Mouse (Mus musculus) heart, adult 2 months (tissue): ENCODE results near the gene Cisd1. TPM values are rescaled to one million over a fixed set of nuclear protein-coding genes. Genes with fewer than 3 reads are reported as not detected.

Experiments
- DNase-seq, 2 experiments: peaks; one replicate each; pipeline ENCODE4 v3.0.0; 2021
- H3K27ac ChIP-seq: fragments of 200-600 bp; 2 replicates; pipeline ENCODE4 v1.8.1; 2022
- H3K27me3 ChIP-seq: fragments of 200-500 bp; 2 replicates; pipeline ENCODE4 v1.6.1; 2012; ENCODE audit warnings: mild to moderate bottlenecking, low read length, inconsistent platforms, mixed read lengths; ENCODE audit not compliant: control insufficient read depth, insufficient read depth
- H3K36me3 ChIP-seq: fragments of 200-500 bp; 2 replicates; pipeline ENCODE4 v1.6.1; 2012; ENCODE audit warnings: low read length, inconsistent platforms; ENCODE audit not compliant: control insufficient read depth, insufficient read depth
- H3K4me1 ChIP-seq: fragments of 200-500 bp; 2 replicates; pipeline ENCODE4 v1.6.1; 2011; ENCODE audit warnings: low read length; ENCODE audit not compliant: control insufficient read depth, insufficient read depth
- H3K4me3 ChIP-seq: fragments of 200-600 bp; 2 replicates; pipeline ENCODE4 v1.8.1; 2022
- H3K79me2 ChIP-seq: fragments of 200-500 bp; replicated peaks from 2 replicates; pipeline ENCODE4 v1.6.1; 2012; ENCODE audit warnings: mild to moderate bottlenecking, inconsistent platforms, low read length, moderate library complexity, mixed read lengths; ENCODE audit not compliant: control insufficient read depth, insufficient read depth
- H3K9ac ChIP-seq: fragments of 200-500 bp; 2 replicates; pipeline ENCODE4 v1.6.1; 2012; ENCODE audit warnings: low read depth, mild to moderate bottlenecking, control low read depth, inconsistent platforms, low read length, mixed read lengths
- CTCF ChIP-seq: fragments of 200-600 bp; IDR thresholded peaks from 2 replicates; pipeline ENCODE4 v1.8.1; 2022; ENCODE audit warnings: antibody characterized with exemption, mild to moderate bottlenecking, moderate library complexity
- EP300 ChIP-seq: fragments of 200-500 bp; IDR thresholded peaks from 2 replicates; pipeline ENCODE4 v1.6.1; 2011; ENCODE audit warnings: low read depth, low read length, control low read depth; ENCODE audit not compliant: insufficient read depth
- POLR2A ChIP-seq: fragments of 200-500 bp; IDR thresholded peaks from 2 replicates; pipeline ENCODE4 v1.6.1; 2011; ENCODE audit warnings: mild to moderate bottlenecking, low read depth, low read length, control low read depth; ENCODE audit not compliant: insufficient read depth
- WGBS: fragments of 180-500 bp; shearing (Covaris S2); methylation state at CpG from one replicate; pipeline ENCODE4 v1.1.7; 2018; 5-methylcytosine and 5-hydroxymethylcytosine counted together
- intact Hi-C: fragments of 180-260 bp; cut with DNase I; formaldehyde crosslinking; loops from one replicate; pipeline ENCODE4 v1.15.1; 2025
- polyA plus RNA-seq: library from polyadenylated mRNA; depleted of rRNA; stranded (reverse); fragments of >200 nt; gene quantifications from 2 replicates; pipeline ENCODE4 v1.2.3, GENCODE M21; 2012
- total RNA-seq, 2 experiments: library from RNA; stranded (reverse); gene quantifications; 2 replicates each; pipeline ENCODE4 v1.2.3; 2021

The Cisd1 gene
- total and polyA plus RNA-seq, 3 experiments: 203 to 338 (median 295) TPM

DNA sequence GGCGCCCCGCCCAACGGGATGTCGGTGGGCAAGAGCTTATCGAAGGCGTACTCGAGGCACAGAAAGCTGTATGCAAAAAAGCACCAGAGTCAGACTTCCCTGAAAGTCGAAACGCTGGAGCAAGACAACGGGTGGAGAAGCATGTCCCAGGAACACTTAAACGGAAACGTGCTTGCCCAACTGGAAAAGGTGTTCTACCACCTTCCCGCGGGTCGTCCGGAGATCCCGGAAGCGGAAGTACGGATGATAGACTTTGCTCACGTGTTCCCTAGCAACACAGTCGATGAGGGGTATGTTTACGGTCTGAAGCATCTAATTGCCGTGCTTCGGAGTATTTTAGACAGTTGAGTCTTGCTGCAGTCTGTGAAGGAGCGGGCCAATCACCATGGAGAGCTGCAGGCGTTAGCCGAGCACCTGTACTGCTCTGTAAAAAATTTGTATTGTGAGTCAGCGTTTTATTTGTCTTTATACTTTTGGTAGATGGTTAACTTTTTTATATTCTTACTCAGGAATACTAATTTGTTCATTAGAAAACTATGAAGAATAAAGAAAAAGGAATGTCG, 36.8 kb upstream of the Cisd1 start:
- TF ChIP-seq POLR2A (no peak), EP300 (no peak), CTCF (no peak)
- H3K27me3 ChIP-seq: no peaks in the 10 kb centered on the region
- H3K9ac ChIP-seq: no peak overlapping the region
- H3K79me2 ChIP-seq: no peaks in the 10 kb centered on the region
- H3K27ac ChIP-seq: no peak overlapping the region
- intact Hi-C loops: no loop called here
- no peak overlapping the region for H3K4me3 ChIP-seq
- no peak for DNase-seq
- 88% methylated on average over 29 of the region's 29 CpGs for WGBS
- no peaks in the 10 kb centered on the region for H3K4me1 ChIP-seq
- H3K36me3 ChIP-seq: no peaks in the 10 kb centered on the region

DNA sequence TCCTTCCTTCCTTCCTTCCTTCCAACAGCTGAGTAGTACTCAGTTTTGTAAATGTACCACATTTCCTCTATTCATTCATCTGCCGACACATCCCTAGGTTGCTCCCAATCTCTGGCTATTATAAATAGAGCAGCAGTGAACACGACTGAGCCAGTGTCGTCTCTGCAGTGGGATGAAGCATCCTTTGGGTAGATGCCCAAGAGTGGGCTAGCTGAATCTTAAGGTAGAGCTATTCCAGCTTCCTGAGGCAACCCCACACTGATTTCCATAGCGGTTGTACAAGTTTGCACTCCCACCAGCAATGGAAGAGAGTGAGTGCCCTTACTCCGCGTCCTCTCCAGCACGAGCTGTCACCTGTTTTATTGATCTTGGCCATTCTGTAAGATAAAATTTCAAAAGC, 35.7 kb upstream of the Cisd1 start:
- intact Hi-C loops: no loop called here
- WGBS: 87% methylated on average over 7 of the region's 7 CpGs

DNA sequence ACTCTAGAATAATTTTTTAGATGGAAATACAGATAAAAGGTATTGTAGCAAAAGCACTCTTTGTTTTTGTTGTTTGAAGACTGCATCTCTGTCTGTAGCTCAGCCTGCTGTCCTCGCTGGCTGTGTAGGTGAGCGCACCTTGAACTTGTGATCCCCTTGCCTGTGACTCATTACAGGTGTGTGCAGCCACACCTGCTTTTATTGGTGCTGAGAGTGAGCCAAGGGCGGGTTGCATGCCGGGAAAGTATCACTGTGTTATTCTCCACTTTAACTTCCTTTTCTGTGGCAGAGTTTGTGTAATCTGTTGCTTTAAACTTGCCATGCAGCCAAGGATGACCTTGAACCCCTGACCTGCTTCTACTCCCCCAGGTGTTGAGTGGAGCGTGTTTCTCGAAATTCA, 31.3 kb upstream of the Cisd1 start:
- intact Hi-C loops: no loop called here
- TF ChIP-seq EP300: no peak
- no peak for TF ChIP-seq CTCF
- no peak for TF ChIP-seq POLR2A
- Histone ChIP-seq H3K27ac (no peak overlapping the region), H3K4me1 (no peaks in the 10 kb centered on the region), H3K79me2 (no peaks in the 10 kb centered on the region), H3K9ac (no peak overlapping the region), H3K4me3 (no peak overlapping the region), H3K36me3 (no peaks in the 10 kb centered on the region), H3K27me3 (no peaks in the 10 kb centered on the region)
- 84% methylated on average over 6 of the region's 6 CpGs for WGBS
- DNase-seq: no peak

More for the DNA sequence above, 35.7 kb upstream of the Cisd1 start:
- no peak for TF ChIP-seq EP300
- no peak for TF ChIP-seq CTCF
- no peak for TF ChIP-seq POLR2A
- Histone ChIP-seq H3K27me3 (no peaks in the 10 kb centered on the region), H3K9ac (no peak overlapping the region), H3K36me3 (no peaks in the 10 kb centered on the region), H3K27ac (no peak overlapping the region), H3K4me1 (no peaks in the 10 kb centered on the region), H3K79me2 (no peaks in the 10 kb centered on the region), H3K4me3 (no peak overlapping the region)
- no peak for DNase-seq

DNA sequence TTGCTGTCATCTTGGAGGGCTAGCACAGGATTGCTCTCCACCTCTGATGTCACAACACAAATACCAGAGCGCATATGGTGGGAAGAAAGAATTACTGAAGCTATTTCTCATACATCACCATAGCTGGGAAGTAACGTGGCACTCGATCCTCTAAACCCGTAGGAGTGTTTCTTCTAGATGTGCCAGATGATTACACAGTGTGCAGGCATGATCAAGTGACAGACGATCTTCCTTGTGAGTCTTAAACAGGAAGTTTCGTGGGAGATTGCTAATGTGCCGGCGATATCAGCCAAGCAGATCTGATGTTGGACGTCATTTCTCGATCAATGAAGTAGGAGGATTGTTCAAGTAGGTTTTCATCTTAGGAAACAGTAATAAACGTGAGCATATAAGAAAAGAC, 29.0 kb upstream of the Cisd1 start:
- 75% methylated on average over 11 of the region's 11 CpGs for WGBS
- no peaks in the 10 kb centered on the region for H3K27me3 ChIP-seq
- H3K79me2 ChIP-seq: no peaks in the 10 kb centered on the region
- no peak overlapping the region for H3K4me3 ChIP-seq
- H3K9ac ChIP-seq: no peak overlapping the region
- no peak overlapping the region for H3K27ac ChIP-seq
- intact Hi-C loops: no loop called here
- DNase-seq: no peak
- no peaks in the 10 kb centered on the region for H3K36me3 ChIP-seq
- no peaks in the 10 kb centered on the region; the same call in 1 of the 2 replicates for H3K4me1 ChIP-seq
- TF ChIP-seq CTCF (no peak), POLR2A (no peak)

- intact Hi-C loops: no loop called here
- DNase-seq: no peak
- no peak overlapping the region for H3K27ac ChIP-seq
- no peak overlapping the region for H3K4me3 ChIP-seq
- WGBS: 69% methylated on average over 6 of the region's 6 CpGs
- H3K36me3 ChIP-seq: no peaks in the 10 kb centered on the region
- H3K4me1 ChIP-seq: no peaks in the 10 kb centered on the region; the same call in 1 of the 2 replicates
- no peaks in the 10 kb centered on the region for H3K27me3 ChIP-seq
- TF ChIP-seq CTCF: no peak
- TF ChIP-seq EP300: no peak
- no peak for TF ChIP-seq POLR2A
- H3K79me2 ChIP-seq: no peaks in the 10 kb centered on the region
- H3K9ac ChIP-seq: no peak overlapping the region
Measured at GRCm38 (mm10) chr10:71371881-71372280, 27.1 kb upstream of the Cisd1 start.

- 58% methylated on average over 3 of the region's 3 CpGs for WGBS
- H3K27me3 ChIP-seq: no peaks in the 10 kb centered on the region
- no peaks in the 10 kb centered on the region for H3K36me3 ChIP-seq
- H3K79me2 ChIP-seq: no peaks in the 10 kb centered on the region
- intact Hi-C loops: loop anchor here (5.0 kb wide), 1 partner anchor 42 kb away; no protein-coding TSS in a partner anchor
- no peak overlapping the region for H3K27ac ChIP-seq
- H3K9ac ChIP-seq: no peak overlapping the region
- no peak overlapping the region for H3K4me3 ChIP-seq
- no peaks in the 10 kb centered on the region; the same call in 1 of the 2 replicates for H3K4me1 ChIP-seq
- no peak for DNase-seq
- no peak for TF ChIP-seq CTCF
- no peak for TF ChIP-seq POLR2A
- TF ChIP-seq EP300: no peak
Measured at GRCm38 (mm10) chr10:71369466-71369865, 24.7 kb upstream of the Cisd1 start.
